Mouse (Mus musculus) naive thymus-derived CD4-positive, alpha-beta T cell, adult 2 months (primary cell): ENCODE measurements around the gene Olfr514.

Experiments used
- DNase-seq: peaks from one replicate; pipeline ENCODE4 v3.0.0-alpha.2; 2011; ENCODE audit warnings: low read depth

Gene Olfr514

DNA sequence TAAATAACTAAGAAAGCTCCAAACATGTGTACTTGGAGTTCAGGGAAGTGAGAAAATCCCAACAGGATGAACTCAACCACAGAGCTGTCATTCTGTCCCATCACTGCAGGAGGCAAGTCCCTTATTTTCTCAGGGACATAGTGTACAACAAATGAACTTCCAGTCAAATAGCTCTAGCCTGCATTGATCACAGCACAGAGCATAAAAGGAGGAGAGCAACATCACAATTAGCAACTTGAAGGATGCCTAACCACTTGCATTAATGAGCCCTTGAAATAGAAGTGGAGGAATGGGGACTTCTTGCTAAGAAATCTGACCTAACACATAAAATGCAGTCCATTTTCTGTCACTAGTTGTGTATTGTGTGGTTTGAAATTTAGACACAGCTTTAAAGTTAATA is at the start of gene Olfr514:
Olfr514 (minus strand) TSS at position 101 of the 400 bp plus-strand sequence.
- no peak for DNase-seq

DNA sequence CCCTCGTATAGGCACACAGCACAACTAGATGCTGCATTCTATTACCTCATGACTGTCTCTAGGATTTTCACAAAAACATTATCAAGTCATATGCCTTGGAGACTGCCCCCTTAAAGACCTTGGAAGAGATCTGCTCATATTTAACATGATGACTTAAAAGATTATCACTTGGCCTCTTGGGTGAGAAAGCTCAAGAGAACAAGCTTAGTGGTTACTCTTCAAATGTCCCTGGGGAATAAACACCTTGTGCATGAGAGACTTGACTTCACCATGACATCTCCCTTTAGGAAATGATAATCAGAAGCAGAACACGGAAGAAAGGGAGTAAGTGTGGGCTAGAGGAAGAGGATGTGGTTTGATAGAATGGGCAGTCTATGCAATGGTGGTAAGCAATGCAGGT is 46.5 kb upstream of the Olfr514 start, which contains the start of gene Olfr517:
Olfr517 (minus strand) TSS at position 101 of the 400 bp plus-strand sequence.
- DNase-seq: no peak

DNA sequence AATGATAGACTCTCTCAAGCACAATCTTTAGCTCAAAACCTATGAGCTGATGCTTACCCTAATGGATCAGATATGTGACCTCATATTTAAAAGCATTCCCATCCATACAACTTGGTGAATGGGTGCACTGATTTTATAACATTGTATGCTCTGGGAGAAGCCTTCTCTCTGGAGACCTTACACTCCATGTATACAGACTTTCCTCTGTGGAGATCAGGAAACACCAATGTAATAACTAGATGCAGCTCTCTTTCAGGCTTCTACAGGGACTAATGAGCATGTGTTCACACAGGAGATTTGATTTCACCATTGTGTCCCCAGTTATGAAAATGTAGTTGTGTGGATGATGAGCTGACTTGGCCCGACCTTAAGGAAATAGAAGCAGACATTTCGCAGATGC is 24.6 kb upstream of the Olfr514 start, which contains the start of gene Olfr516:
Olfr516 (minus strand) TSS at position 101 of the 400 bp plus-strand sequence.
- DNase-seq: no peak

DNA sequence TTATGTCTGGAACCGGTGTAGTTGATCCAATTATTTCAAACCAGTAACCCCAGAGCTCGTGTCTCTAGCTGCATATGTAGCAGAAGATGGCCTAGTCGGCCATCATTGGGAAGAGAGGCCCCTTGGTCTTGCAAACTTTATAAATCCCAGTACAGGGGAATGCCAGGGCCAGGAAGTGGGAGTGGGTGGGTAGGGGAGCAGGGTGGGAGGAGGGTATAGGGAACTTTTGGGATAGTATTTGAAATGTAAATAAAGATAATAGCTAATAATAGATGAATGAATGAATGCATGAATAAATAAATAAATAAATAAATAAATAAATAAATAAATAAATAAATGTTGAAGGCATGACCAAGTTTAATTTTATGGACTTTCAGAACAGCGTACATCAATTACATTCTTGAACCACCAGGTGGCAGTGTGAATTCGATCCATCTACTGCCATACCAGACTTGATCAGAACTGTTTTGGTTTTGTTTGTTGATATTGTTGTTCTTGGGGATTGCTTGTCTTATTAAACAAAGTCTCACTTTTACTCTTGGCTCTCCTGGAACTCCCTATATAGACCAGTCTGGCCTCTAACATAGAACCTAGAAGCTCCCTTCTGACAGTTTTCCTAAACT is 11.1 kb downstream of the Olfr514 start:
- peak; percentile 14 for DNase-seq

DNA sequence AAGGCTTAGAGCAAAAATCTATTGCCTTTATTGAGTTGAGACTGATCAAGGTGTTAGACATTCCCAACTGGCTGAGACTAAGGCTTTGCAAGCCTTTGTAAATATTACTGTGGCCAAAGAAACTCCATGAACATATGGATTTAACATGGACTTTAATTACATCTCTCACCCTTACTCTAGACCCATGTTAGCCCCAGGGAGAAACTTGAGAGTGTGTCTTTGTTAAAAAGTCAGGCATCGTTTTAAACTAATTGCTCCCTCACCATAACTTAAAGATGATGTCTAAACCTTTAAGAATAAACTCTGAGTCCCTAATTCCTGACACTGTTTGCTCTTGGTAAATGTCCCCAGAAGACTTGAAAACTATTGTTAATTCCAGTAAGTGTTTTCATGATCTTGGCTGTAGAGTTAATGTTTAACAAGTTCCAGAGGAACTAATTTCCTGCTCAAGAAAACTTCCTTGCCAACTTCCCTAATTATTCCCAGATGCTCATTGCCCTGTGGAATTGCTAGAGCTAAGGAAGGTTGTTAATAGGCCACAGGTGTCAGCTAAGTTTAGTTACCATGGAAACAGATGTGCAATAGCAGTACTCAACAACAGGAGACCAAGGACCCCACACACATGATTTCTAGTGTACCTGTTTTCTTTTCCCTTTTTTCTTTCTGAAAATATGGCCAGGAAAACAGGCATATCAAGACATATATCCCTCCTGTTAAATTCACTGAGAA is 28.4 kb downstream of the Olfr514 start:
- DNase-seq: no peak
